Comparison of ENCODE assay signal across 11 mouse cellular contexts in genomic region chr5:14955928-14956706, GRCm38 (mm10). TPM values are rescaled to one million over a fixed set of nuclear protein-coding genes. Genes with fewer than 3 reads are reported as not detected.
"Had no signal": no experiment of that assay in that cellular context is flagged by ENCODE, and none has a peak within 500 bp of the region (broad histone marks: within the 10 kb centered on the region; RNA-seq: fewer than 3 reads in every experiment).

No protein-coding gene starts in this region.

RNA-seq across cellular contexts. Expression of gene Speer4e, which starts 17.9 kb away (rescaled TPM):
- total RNA-seq: layer of hippocampus, adult 2 months; layer of hippocampus, postnatal 10 days; left cerebral cortex, postnatal 36 days; liver, adult 2 months; megakaryocyte progenitor cell, adult 5-6 weeks; neutrophil, adult 5-6 weeks had no signal
- polyA plus RNA-seq: limb, embryonic 12.5 days; liver, adult 2 months; liver, embryonic 14.5 days; lung, embryonic 16.5 days; midbrain, embryonic 16.5 days; thymus, postnatal 0 days had no signal

RNA-seq across cellular contexts. Expression of gene Gm10354, which starts 22.6 kb away (rescaled TPM):
- total RNA-seq: layer of hippocampus, adult 2 months; layer of hippocampus, postnatal 10 days; left cerebral cortex, postnatal 36 days; liver, adult 2 months; megakaryocyte progenitor cell, adult 5-6 weeks; neutrophil, adult 5-6 weeks had no signal
- polyA plus RNA-seq: limb, embryonic 12.5 days; liver, adult 2 months; liver, embryonic 14.5 days; lung, embryonic 16.5 days; midbrain, embryonic 16.5 days had no signal

RNA-seq across cellular contexts. Expression of gene Gm9758, which starts 41.4 kb away (rescaled TPM):
- total RNA-seq: layer of hippocampus, adult 2 months; layer of hippocampus, postnatal 10 days; left cerebral cortex, postnatal 36 days; liver, adult 2 months; megakaryocyte progenitor cell, adult 5-6 weeks; neutrophil, adult 5-6 weeks had no signal
- polyA plus RNA-seq: limb, embryonic 12.5 days; liver, adult 2 months; liver, embryonic 14.5 days; lung, embryonic 16.5 days; midbrain, embryonic 16.5 days; thymus, postnatal 0 days had no signal
